Mouse (Mus musculus): ENCODE results near the gene Limch1.

DNA sequence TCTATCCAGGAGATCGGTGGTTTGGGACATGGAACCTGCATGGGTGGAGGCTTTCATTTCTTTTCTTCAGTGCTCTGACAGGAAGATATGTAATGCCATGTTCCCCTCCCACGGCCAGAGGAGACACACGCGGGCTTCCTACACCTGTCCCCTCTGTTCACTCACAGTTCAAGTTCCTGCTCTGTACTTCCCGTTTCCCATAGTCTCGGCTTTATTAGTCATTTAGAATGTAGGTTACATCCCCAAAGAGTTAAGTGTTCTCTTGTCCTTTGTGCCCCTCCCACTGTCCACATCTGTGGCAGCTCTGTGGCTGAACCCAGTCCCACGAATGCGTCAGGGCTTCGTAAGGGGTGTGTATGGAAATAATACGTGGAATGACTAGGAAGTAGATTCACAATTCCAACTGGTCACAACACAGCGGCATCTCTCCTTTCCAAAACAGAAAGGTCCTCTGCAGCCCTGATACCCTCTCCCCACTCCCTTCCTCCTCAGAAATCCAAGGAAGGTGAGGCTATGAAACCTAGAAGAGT lies 126.0 kb downstream of the Limch1 start:
- TF ChIP-seq CTCF (IDR thresholded peaks at IDR 0.05; ENCODE audit: borderline replicate concordance, control insufficient read depth, extremely low read depth, insufficient read depth, low read length, poor library complexity) (no peak), POLR2A (IDR thresholded peaks at IDR 0.05; ENCODE audit: control insufficient read depth, extremely low read depth, insufficient read depth, low read length, poor library complexity) (no peak)

Data from thymus, adult 2 months (tissue).